Mouse (Mus musculus) ZHBTc4 (cell line): ENCODE measurements at regions not wholly inside any gene's neighbourhood (a gene's known extent, or its start where the extent isn't known, plus 50 kb on each side); places are given as distances from the start of the nearest gene placed in this dataset.
A peak's percentile ranks its signal among the peaks of the same experiment; 100 is the strongest.

Experiments used
- DNase-seq: peaks from one replicate; pipeline ENCODE4 v3.0.0-alpha.2; 2011; ENCODE audit warnings: low read depth, low spot score

- DNase-seq = no peak
Measured at GRCm38 (mm10) chr6:67114753-67115152, 77.5 kb upstream of the Gadd45a start.

DNA sequence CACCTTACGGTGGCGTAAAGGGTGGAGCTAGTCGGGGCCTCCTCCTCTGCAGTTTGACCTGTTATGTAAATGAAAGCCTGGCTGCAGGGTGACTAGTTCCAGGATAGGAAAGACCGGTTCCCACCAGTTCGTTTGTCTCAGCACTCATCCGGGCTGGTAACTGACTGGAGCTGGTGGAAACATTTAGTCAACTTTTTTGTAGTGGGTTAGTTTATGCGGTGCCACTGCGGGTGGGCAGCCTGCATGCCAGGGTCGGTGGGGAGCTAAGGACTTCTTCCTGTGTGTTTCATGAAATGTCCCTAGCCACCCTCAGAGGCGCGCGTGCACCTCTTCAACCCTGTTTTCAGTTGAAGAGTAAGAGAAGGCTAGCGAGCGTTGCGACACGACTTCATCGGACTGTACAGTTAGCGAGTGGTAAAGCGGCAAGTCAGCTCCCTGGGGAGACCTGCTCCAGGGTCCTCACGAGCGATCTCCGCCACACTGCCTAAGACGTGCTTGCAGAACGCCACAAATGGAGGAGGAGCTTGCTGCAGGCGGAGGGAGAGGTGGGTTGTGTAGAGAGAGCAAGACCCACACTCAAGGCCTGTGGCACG lies 76.5 kb upstream of the Gadd45a start:
- DNase-seq = peak; percentile 95

DNA sequence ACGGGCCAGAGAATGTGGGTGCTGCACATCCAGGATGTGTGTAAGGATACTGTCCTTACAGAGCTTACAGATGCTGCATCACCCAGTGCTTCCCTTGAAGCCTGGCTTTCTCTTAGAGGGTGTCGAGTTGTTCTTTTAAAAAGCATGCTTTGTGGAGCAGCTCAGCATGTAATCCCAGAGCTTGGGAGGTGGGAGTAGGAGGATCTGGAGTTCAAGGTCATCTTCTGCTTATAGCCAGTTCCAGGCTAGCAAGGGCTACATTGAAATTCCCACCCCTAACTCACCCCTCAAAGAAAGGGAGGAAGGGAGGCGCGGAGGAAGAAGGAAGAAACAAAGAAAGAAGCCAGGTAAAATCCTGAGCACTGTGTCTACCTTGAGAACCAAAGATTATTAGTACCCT lies 76.0 kb upstream of the Gadd45a start:
- no peak for DNase-seq

- DNase-seq = no peak
Measured at GRCm38 (mm10) chr6:67112311-67112710, 75.1 kb upstream of the Gadd45a start.

GRCm38 (mm10) chr6:67111581-67111980 lies 74.3 kb upstream of the Gadd45a start:
- peak; percentile 92 for DNase-seq

GRCm38 (mm10) chr6:67110391-67110790 lies 73.1 kb upstream of the Gadd45a start:
- no peak for DNase-seq

GRCm38 (mm10) chr6:67109774-67110173 lies 72.5 kb upstream of the Gadd45a start:
- DNase-seq = no peak

- no peak for DNase-seq
Measured at GRCm38 (mm10) chr6:67107517-67107916, 70.3 kb upstream of the Gadd45a start.

DNA sequence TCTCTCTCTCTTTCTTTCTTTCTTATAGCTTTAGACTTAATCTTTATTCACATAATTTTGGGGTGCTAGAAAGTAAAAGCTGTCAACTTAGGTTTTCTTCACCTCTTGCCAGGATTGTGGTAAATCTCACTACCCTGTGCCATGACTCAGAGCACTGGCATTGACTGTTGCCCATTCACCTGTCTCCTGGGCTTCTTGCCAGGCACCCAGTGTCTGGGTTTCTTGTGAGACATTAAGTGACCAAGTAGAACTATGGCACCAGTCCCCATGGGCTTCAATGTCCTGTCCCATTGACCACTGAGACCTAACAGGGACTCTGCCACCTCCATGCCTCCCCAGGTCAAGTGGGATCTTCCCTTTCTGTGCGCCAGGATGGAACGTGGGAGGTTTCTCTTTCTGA lies 69.2 kb upstream of the Gadd45a start:
- no peak for DNase-seq

DNA sequence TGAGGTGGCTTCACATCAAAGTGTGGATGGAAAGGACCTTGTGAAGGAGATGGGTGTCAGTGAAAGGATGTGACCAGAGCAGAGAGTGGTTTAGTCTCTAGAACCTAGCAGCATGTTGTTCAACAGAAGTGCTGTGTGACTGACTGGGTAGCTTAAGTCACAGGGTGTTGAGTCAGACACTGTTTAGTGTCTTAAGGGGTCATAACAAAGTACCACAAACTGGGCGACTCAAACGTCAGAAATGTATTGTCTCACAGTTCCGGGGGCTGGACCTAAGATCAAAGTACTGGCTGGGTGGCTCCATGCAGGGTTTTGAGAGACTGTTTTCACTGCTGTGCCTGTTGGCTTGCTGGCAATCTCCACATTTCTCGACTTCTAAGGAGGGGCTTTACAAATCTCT lies 68.1 kb upstream of the Gadd45a start:
- peak; percentile 48 for DNase-seq

- DNase-seq = no peak
Measured at GRCm38 (mm10) chr6:67104205-67104604, 66.9 kb upstream of the Gadd45a start.

DNA sequence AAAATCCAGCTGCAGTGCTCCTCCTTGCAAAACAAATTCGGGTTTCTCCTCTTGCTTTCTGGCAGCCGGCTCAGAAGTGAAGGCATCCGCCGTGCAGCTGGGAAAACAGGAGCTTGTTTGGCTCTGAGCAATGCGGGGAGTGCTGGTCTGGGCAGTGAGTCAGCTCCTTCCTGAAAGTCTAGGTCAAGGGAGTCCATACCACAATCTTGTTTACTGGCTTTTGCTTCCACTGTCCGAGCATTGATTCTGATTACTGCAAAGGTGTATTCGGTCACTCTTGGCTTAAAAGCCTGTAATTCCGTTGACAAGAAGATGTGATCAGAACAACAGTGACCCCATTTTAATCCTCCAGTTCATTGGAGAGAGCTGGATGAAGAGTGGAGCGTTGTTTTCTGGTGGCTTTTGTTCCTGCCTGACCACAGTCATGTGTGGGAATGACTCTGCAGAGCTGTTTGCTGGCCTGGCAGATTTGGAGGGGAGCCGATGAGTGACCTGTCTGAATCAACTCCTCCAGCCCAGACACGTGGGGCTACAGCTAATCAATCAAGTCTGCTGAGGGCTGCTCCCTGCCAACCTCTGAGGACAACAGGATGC lies 65.4 kb upstream of the Gadd45a start:
- no peak for DNase-seq

GRCm38 (mm10) chr6:67102014-67102413 lies 64.8 kb upstream of the Gadd45a start:
- no peak for DNase-seq

GRCm38 (mm10) chr6:67094426-67094825 lies 57.2 kb upstream of the Gadd45a start:
- no peak for DNase-seq

DNA sequence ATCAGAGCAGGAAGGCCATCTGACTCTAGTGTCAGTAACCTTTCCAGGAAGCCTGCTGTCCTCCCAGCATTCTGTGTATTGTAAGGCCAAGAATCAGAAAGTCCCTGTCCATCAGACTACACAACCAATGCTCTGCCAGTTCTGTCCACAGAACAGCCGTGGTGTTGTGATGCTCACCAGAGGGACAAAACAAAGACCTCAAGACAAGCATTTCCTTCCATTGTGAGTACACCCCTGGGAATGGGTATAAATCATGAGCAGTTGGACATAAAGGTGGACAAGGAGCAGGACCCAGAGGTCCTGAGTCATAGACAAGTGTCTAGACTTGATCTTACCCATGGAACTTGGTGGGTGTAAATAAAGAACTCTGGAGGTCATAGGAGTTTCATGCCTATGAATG lies 55.9 kb upstream of the Gadd45a start:
- no peak for DNase-seq

DNA sequence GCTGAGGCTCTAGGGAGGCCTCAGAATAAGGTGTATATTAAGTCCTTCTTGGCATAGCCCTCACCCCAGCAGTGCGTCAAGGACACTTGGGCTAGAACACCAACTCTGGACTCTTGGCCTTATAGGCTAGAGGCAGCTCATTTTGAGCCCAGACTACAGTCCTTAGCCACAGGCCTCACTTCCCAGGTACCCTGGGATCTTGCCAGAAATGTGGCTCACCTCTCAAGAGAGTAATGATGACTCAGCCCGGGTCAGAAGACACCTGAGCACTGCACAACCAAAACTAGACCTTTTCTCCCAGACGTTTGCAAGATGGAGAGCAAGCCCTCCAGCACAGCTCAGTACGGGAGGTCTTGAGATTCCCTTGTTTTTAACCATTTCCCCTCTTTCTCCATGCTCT lies 52.9 kb upstream of the Gadd45a start:
- DNase-seq = no peak

GRCm38 (mm10) chr6:67089530-67090140 lies 52.4 kb upstream of the Gadd45a start:
- DNase-seq = no peak

DNA sequence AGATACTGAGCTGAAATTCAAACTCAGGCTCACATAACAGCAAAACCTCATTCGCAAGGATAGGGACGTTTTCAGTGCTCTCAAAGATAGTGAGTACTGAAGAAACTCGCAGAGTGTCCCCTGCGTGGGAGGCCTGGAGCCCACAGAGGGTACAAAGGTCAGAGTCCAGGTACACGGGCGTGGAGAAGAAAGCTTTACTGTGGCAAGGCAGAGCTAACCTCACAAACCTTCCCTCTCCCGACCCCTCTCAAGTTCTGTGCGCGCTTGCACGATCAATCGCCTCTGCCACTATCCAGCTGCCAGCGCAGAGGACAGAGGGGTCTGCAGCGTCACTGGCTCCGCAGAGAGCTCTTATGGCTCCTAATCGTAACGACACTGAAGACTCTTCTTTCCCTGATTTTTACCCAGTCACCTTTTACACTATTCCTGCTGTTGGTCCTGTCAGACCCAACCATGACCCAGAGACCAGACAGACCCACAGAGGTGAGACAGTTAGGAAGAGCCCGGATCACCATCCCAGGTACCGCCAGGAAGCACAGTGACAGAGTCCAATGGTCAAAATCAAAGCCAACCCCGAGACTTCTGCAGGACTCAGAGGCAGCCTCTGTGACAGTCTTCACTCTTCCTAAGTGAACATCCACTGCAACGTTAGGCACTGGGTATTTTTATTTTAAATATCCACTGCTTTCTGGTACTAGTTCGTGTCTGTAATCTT lies 51.6 kb upstream of the Gadd45a start:
- peak; percentile 22 for DNase-seq

GRCm38 (mm10) chr6:67087837-67088440 lies 50.7 kb upstream of the Gadd45a start:
- no peak for DNase-seq

GRCm38 (mm10) chr6:67087393-67087792 lies 50.1 kb upstream of the Gadd45a start:
- DNase-seq = no peak
